Mouse (Mus musculus): ENCODE measurements around the gene Pigc. TPM values are rescaled to one million over a fixed set of nuclear protein-coding genes. Genes with fewer than 3 reads are reported as not detected.

The Pigc gene
- total RNA-seq, 2 experiments from 2014 or later: 13.2 to 13.6 TPM

GRCm38 (mm10) chr1:161978173-161978700 is 9.3 kb downstream of the Pigc start:
- no peak for DNase-seq (ENCODE audit: extremely low spot score in 1 of 2, low spot score in 2 of 2)
- TF ChIP-seq CTCF (IDR thresholded peaks at IDR 0.05): no peak
- Histone ChIP-seq H3K27ac (no peak overlapping the region), H3K4me3 (no peak overlapping the region)
- intact Hi-C loops (cut with DNase I): loop anchor here (5.0 to 10.0 kb wide), 3 partner anchors 231 to 687 kb away; partner anchors contain the start of gene Mettl13

GRCm38 (mm10) chr1:161979536-161979935 is 10.6 kb downstream of the Pigc start, which contains the start of gene 4930558K02Rik:
Gene 4930558K02Rik, minus strand, starts transcription at chr1:161979636.
- intact Hi-C loops (cut with DNase I): loop anchor here (5.0 to 10.0 kb wide), 3 partner anchors 232 to 685 kb away; partner anchors contain the start of gene Mettl13
- DNase-seq (ENCODE audit: extremely low spot score in 1 of 2, low spot score in 2 of 2): no peak
- no peak for TF ChIP-seq CTCF (IDR thresholded peaks at IDR 0.05)
- no peak within 1 kb of the TSS for H3K27ac ChIP-seq
- H3K4me3 ChIP-seq: no peak within 1 kb of the TSS

- intact Hi-C loops (cut with DNase I): no loop called here
- TF ChIP-seq CTCF (IDR thresholded peaks at IDR 0.05): no peak
- no peak overlapping the region for H3K4me3 ChIP-seq
Measured at GRCm38 (mm10) chr1:161980046-161980445, 11.1 kb downstream of the Pigc start.

GRCm38 (mm10) chr1:161980626-161981298 is 11.8 kb downstream of the Pigc start:
- intact Hi-C loops (cut with DNase I): no loop called here
- H3K27ac ChIP-seq: no peak overlapping the region
- no peak overlapping the region for H3K4me3 ChIP-seq
- no peak for TF ChIP-seq CTCF (IDR thresholded peaks at IDR 0.05)
- no peak for DNase-seq (ENCODE audit: extremely low spot score in 1 of 2, low spot score in 2 of 2)

More at GRCm38 (mm10) chr1:161980046-161980445, 11.1 kb downstream of the Pigc start:
- H3K27ac ChIP-seq: no peak overlapping the region
- DNase-seq (ENCODE audit: extremely low spot score in 1 of 2, low spot score in 2 of 2): no peak

- Histone ChIP-seq H3K4me3 (no peak overlapping the region), H3K27ac (no peak overlapping the region)
- TF ChIP-seq CTCF (IDR thresholded peaks at IDR 0.05): no peak
- DNase-seq (ENCODE audit: extremely low spot score in 1 of 2, low spot score in 2 of 2): no peak
- intact Hi-C loops (cut with DNase I): no loop called here
Measured at GRCm38 (mm10) chr1:161983451-161983850, 14.5 kb downstream of the Pigc start.

- intact Hi-C loops (cut with DNase I): no loop called here
- DNase-seq (ENCODE audit: extremely low spot score in 1 of 2, low spot score in 2 of 2): no peak
- Histone ChIP-seq H3K27ac (no peak overlapping the region), H3K4me3 (no peak overlapping the region)
- TF ChIP-seq CTCF (IDR thresholded peaks at IDR 0.05): no peak
Measured at GRCm38 (mm10) chr1:161983979-161984566, 15.1 kb downstream of the Pigc start.

GRCm38 (mm10) chr1:161990684-161991578 is 21.9 kb downstream of the Pigc start:
- Histone ChIP-seq H3K27ac (no peak overlapping the region), H3K4me3 (no peak overlapping the region)
- TF ChIP-seq CTCF (IDR thresholded peaks at IDR 0.05): no peak
- no peak for DNase-seq (ENCODE audit: extremely low spot score in 1 of 2, low spot score in 2 of 2)
- intact Hi-C loops (cut with DNase I): no loop called here

GRCm38 (mm10) chr1:161991846-161992245 is 22.9 kb downstream of the Pigc start:
- no peak overlapping the region for H3K4me3 ChIP-seq
- no peak for DNase-seq (ENCODE audit: extremely low spot score in 1 of 2, low spot score in 2 of 2)
- TF ChIP-seq CTCF (IDR thresholded peaks at IDR 0.05): no peak
- intact Hi-C loops (cut with DNase I): no loop called here
- H3K27ac ChIP-seq: no peak overlapping the region

- DNase-seq (ENCODE audit: extremely low spot score in 1 of 2, low spot score in 2 of 2): no peak
- intact Hi-C loops (cut with DNase I): no loop called here
- no peak overlapping the region for H3K27ac ChIP-seq
- TF ChIP-seq CTCF (IDR thresholded peaks at IDR 0.05): no peak
- H3K4me3 ChIP-seq: no peak overlapping the region
Measured at GRCm38 (mm10) chr1:161992389-161992788, 23.4 kb downstream of the Pigc start.

GRCm38 (mm10) chr1:161998781-161999180 is 29.8 kb downstream of the Pigc start:
- no peak for DNase-seq (ENCODE audit: extremely low spot score in 1 of 2, low spot score in 2 of 2)
- intact Hi-C loops (cut with DNase I): loop anchor here (2.0 kb wide), 1 partner anchor 314 kb away; no protein-coding TSS in a partner anchor
- Histone ChIP-seq H3K4me3 (no peak overlapping the region), H3K27ac (no peak overlapping the region; the same call in 1 of the 2 replicates)
- no peak for TF ChIP-seq CTCF (IDR thresholded peaks at IDR 0.05)

- Histone ChIP-seq H3K27ac (peak overlapping the region; percentile 61), H3K4me3 (no peak overlapping the region)
- TF ChIP-seq CTCF (IDR thresholded peaks at IDR 0.05): no peak
- intact Hi-C loops (cut with DNase I): loop anchor here (2.0 kb wide), 1 partner anchor 313 kb away; no protein-coding TSS in a partner anchor
- DNase-seq (ENCODE audit: extremely low spot score in 1 of 2, low spot score in 2 of 2): no peak
Measured at GRCm38 (mm10) chr1:161999338-161999737, 30.4 kb downstream of the Pigc start.
